Mouse (Mus musculus) heart, adult 2 months (tissue): ENCODE results near the gene Ppp2r5b.

Experiments used
- CTCF ChIP-seq: fragments of 200-600 bp; IDR thresholded peaks from 2 replicates; pipeline ENCODE4 v1.8.1; 2022; ENCODE audit warnings: antibody characterized with exemption, mild to moderate bottlenecking, moderate library complexity
- EP300 ChIP-seq: fragments of 200-500 bp; IDR thresholded peaks from 2 replicates; pipeline ENCODE4 v1.6.1; 2011; ENCODE audit warnings: low read depth, low read length, control low read depth; ENCODE audit not compliant: insufficient read depth
- POLR2A ChIP-seq: fragments of 200-500 bp; IDR thresholded peaks from 2 replicates; pipeline ENCODE4 v1.6.1; 2011; ENCODE audit warnings: mild to moderate bottlenecking, low read depth, low read length, control low read depth; ENCODE audit not compliant: insufficient read depth

DNA sequence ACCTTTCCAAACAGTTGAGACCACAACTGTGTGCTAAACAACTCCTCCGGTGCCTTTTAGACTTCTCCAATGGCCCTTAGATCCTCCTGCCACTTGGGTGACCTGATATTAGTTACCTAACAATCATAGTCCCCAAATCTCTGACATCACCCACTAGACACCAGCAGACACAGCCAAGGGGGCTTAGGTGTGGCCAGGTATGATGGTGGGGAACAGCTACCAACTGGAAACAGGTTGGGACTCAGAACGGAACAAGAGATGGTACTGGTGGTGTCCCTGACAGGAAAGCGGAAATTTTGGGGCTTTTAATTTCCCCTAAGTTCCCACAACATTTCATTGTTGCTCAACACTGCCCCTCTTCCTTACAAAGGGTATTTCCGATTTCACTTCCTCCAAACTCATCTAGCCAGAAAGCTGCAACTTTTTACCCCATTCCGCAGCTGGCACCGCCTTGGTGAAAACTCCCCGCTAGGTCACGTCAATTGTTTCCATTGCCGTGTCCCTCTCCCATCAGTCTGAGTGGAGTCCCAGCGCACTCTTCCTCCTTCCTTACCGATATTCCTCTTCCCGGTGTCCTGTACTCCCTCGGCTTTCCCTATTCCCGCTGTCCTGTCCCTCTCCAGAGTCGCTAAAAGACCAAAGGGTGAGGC lies 40.2 kb upstream of the Ppp2r5b start:
- TF ChIP-seq EP300, result no peak
- no peak for TF ChIP-seq CTCF
- no peak for TF ChIP-seq POLR2A
